Mouse (Mus musculus) embryonic facial prominence, embryonic 13.5 days (tissue): Measurements from ENCODE around the gene 6430628N08Rik. TPM values are rescaled to one million over a fixed set of nuclear protein-coding genes. Genes with fewer than 3 reads are reported as not detected.

Source experiments
- ATAC-seq: fragments of 200-750 bp; cut with Nextera tagmentation; 2 replicates; pipeline ENCODE4 v1.8.0; 2017; ENCODE audit warnings: low read depth; ENCODE audit not compliant: insufficient number of reproducible peaks, insufficient read depth, low FRiP score, low TSS enrichment
- H3K27ac ChIP-seq: fragments of 300-500 bp; sonication (generic); 2 replicates; pipeline ENCODE4 v1.5.1; 2015; ENCODE audit warnings: moderate library complexity, mild to moderate bottlenecking, inconsistent platforms
- H3K27me3 ChIP-seq: fragments of 300-500 bp; sonication (generic); 2 replicates; pipeline ENCODE4 v1.6.1; 2015; ENCODE audit warnings: mild to moderate bottlenecking, inconsistent platforms
- H3K36me3 ChIP-seq: fragments of 300-500 bp; sonication (generic); 2 replicates; pipeline ENCODE4 v1.6.1; 2015; ENCODE audit warnings: mild to moderate bottlenecking, inconsistent platforms
- H3K4me1 ChIP-seq: fragments of 300-500 bp; sonication (generic); 2 replicates; pipeline ENCODE4 v1.6.1; 2015; ENCODE audit warnings: inconsistent platforms
- H3K4me2 ChIP-seq: fragments of 300-500 bp; sonication (generic); 2 replicates; pipeline ENCODE4 v1.6.1; 2015; ENCODE audit warnings: moderate library complexity, mild to moderate bottlenecking, inconsistent platforms
- H3K4me3 ChIP-seq: fragments of 300-500 bp; sonication (generic); 2 replicates; pipeline ENCODE4 v1.5.1; 2015; ENCODE audit warnings: mild to moderate bottlenecking, inconsistent platforms
- H3K9ac ChIP-seq: fragments of 300-500 bp; sonication (generic); 2 replicates; pipeline ENCODE4 v1.6.1; 2015; ENCODE audit warnings: mild to moderate bottlenecking, inconsistent platforms
- H3K9me3 ChIP-seq: fragments of 300-500 bp; sonication (generic); 2 replicates; pipeline ENCODE4 v1.6.1; 2016; ENCODE audit warnings: inconsistent platforms
- WGBS: fragments of 180-500 bp; shearing (Covaris S2); methylation state at CpG from one replicate; pipeline ENCODE4 v1.1.7; 2015; ENCODE audit warnings: mixed read lengths; 5-methylcytosine and 5-hydroxymethylcytosine counted together
- polyA plus RNA-seq: library from polyadenylated mRNA; unstranded; fragments of >200 nt; fragmentation: Nextera tagmentation; extraction: Ambion mirVana; gene quantifications from 2 replicates; pipeline ENCODE4 v1.2.1, GENCODE M21; 2015

6430628N08Rik gene
- polyA plus RNA-seq = not detected in 2 replicates

GRCm38 (mm10) chr4:115890553-115890952 lies at the start of gene 6430628N08Rik:
Gene 6430628N08Rik, plus strand, starts transcription at chr4:115890665.
- Histone ChIP-seq H3K4me2 (peak within 1 kb of the TSS; percentile 65), H3K9ac (peak within 1 kb of the TSS; percentile 49), H3K27ac (no peak within 1 kb of the TSS), H3K4me1 (peaks cover 11% of the 10 kb centered on the region), H3K4me3 (peak within 1 kb of the TSS; percentile 34), H3K36me3 (no peaks in the 10 kb centered on the region), H3K9me3 (no peaks in the 10 kb centered on the region), H3K27me3 (peaks cover 57% of the 10 kb centered on the region)
- WGBS = 1% methylated on average over 31 of the region's 31 CpGs
- no peak for ATAC-seq

- Histone ChIP-seq H3K9ac (no peak overlapping the region), H3K4me1 (peaks cover 16% of the 10 kb centered on the region), H3K36me3 (no peaks in the 10 kb centered on the region; the same call in 1 of the 2 replicates), H3K9me3 (no peaks in the 10 kb centered on the region), H3K4me2 (no peak overlapping the region), H3K4me3 (no peak overlapping the region), H3K27ac (no peak overlapping the region), H3K27me3 (0 out of 2 replicates have a peak, but pooled peaks cover 3% of the 10 kb centered on the region)
- ATAC-seq = no peak
- 92% methylated on average over 4 of the region's 4 CpGs for WGBS
These were observed 49.6 kb upstream of the 6430628N08Rik start for GRCm38 (mm10) chr4:115840842-115841241.

GRCm38 (mm10) chr4:115846656-115847055 lies 43.8 kb upstream of the 6430628N08Rik start:
- WGBS = 45% methylated on average over 2 of the region's 2 CpGs
- ATAC-seq = no peak
- no peaks in the 10 kb centered on the region for H3K9me3 ChIP-seq
- H3K4me3 ChIP-seq = no peak overlapping the region
- no peak overlapping the region for H3K9ac ChIP-seq
- H3K4me2 ChIP-seq = no peak overlapping the region
- H3K36me3 ChIP-seq = peaks cover 32% of the 10 kb centered on the region
- peaks cover 8% of the 10 kb centered on the region for H3K4me1 ChIP-seq
- no peaks in the 10 kb centered on the region for H3K27me3 ChIP-seq
- no peak overlapping the region for H3K27ac ChIP-seq

- no peak for ATAC-seq
- WGBS = 45% methylated on average over 5 of the region's 5 CpGs
These were observed 43.1 kb upstream of the 6430628N08Rik start for GRCm38 (mm10) chr4:115847377-115847776.

GRCm38 (mm10) chr4:115848083-115848482 lies 42.4 kb upstream of the 6430628N08Rik start:
- WGBS = 90% methylated on average over 1 of the region's 1 CpGs
- H3K27ac ChIP-seq = no peak overlapping the region

More at GRCm38 (mm10) chr4:115847377-115847776, 43.1 kb upstream of the 6430628N08Rik start:
- no peak overlapping the region for H3K9ac ChIP-seq
- H3K9me3 ChIP-seq = no peaks in the 10 kb centered on the region
- peaks cover 8% of the 10 kb centered on the region for H3K4me1 ChIP-seq
- peaks cover 39% of the 10 kb centered on the region for H3K36me3 ChIP-seq
- no peak overlapping the region for H3K4me3 ChIP-seq
- H3K27me3 ChIP-seq = no peaks in the 10 kb centered on the region
- H3K27ac ChIP-seq = no peak overlapping the region
- H3K4me2 ChIP-seq = no peak overlapping the region

GRCm38 (mm10) chr4:115848990-115849677 lies 41.3 kb upstream of the 6430628N08Rik start:
- no peaks in the 10 kb centered on the region for H3K27me3 ChIP-seq
- peaks cover 3% of the 10 kb centered on the region for H3K4me1 ChIP-seq
- 71% methylated on average over 8 of the region's 8 CpGs for WGBS
- peaks cover 44% of the 10 kb centered on the region for H3K36me3 ChIP-seq
- H3K4me2 ChIP-seq = no peak overlapping the region
- no peaks in the 10 kb centered on the region for H3K9me3 ChIP-seq
- H3K4me3 ChIP-seq = no peak overlapping the region
- H3K9ac ChIP-seq = no peak overlapping the region
- ATAC-seq = no peak
- no peak overlapping the region for H3K27ac ChIP-seq

More at GRCm38 (mm10) chr4:115848083-115848482, 42.4 kb upstream of the 6430628N08Rik start:
- no peak overlapping the region for H3K9ac ChIP-seq
- H3K9me3 ChIP-seq = no peaks in the 10 kb centered on the region
- H3K27me3 ChIP-seq = no peaks in the 10 kb centered on the region
- peaks cover 8% of the 10 kb centered on the region for H3K4me1 ChIP-seq
- H3K36me3 ChIP-seq = peaks cover 44% of the 10 kb centered on the region
- no peak overlapping the region for H3K4me2 ChIP-seq
- H3K4me3 ChIP-seq = no peak overlapping the region
- no peak for ATAC-seq

- H3K9me3 ChIP-seq = no peaks in the 10 kb centered on the region
These were observed 40.4 kb upstream of the 6430628N08Rik start for GRCm38 (mm10) chr4:115850111-115850510.

GRCm38 (mm10) chr4:115850631-115851030 lies 39.8 kb upstream of the 6430628N08Rik start:
- Histone ChIP-seq H3K27ac (no peak overlapping the region), H3K36me3 (peaks cover 44% of the 10 kb centered on the region), H3K4me1 (peaks cover 18% of the 10 kb centered on the region), H3K4me3 (no peak overlapping the region), H3K27me3 (no peaks in the 10 kb centered on the region), H3K9ac (no peak overlapping the region), H3K4me2 (no peak overlapping the region), H3K9me3 (no peaks in the 10 kb centered on the region)
- no peak for ATAC-seq
- WGBS = 68% methylated on average over 2 of the region's 2 CpGs

More at GRCm38 (mm10) chr4:115850111-115850510, 40.4 kb upstream of the 6430628N08Rik start:
- H3K4me2 ChIP-seq = no peak overlapping the region
- whole genome bisulfite sequencing = 65% methylated on average over 2 of the region's 2 CpGs
- H3K36me3 ChIP-seq = peaks cover 44% of the 10 kb centered on the region
- no peak overlapping the region for H3K4me3 ChIP-seq
- no peak overlapping the region for H3K27ac ChIP-seq
- peaks cover 13% of the 10 kb centered on the region for H3K4me1 ChIP-seq
- H3K27me3 ChIP-seq = no peaks in the 10 kb centered on the region
- no peak overlapping the region for H3K9ac ChIP-seq
- no peak for ATAC-seq

GRCm38 (mm10) chr4:115851569-115851968 lies 38.9 kb upstream of the 6430628N08Rik start:
- Histone ChIP-seq H3K9me3 (no peaks in the 10 kb centered on the region), H3K4me3 (no peak overlapping the region), H3K27me3 (no peaks in the 10 kb centered on the region), H3K9ac (no peak overlapping the region), H3K36me3 (peaks cover 44% of the 10 kb centered on the region), H3K4me1 (peaks cover 26% of the 10 kb centered on the region), H3K4me2 (no peak overlapping the region), H3K27ac (no peak overlapping the region)
- WGBS = 79% methylated on average over 6 of the region's 6 CpGs
- no peak for ATAC-seq

GRCm38 (mm10) chr4:115855100-115855499 lies 35.4 kb upstream of the 6430628N08Rik start:
- peak overlapping the region; percentile 33; the same call in 1 of the 2 replicates for H3K9ac ChIP-seq
- H3K9me3 ChIP-seq = no peaks in the 10 kb centered on the region
- no peaks in the 10 kb centered on the region for H3K27me3 ChIP-seq
- H3K4me1 ChIP-seq = peaks cover 26% of the 10 kb centered on the region
- no peak overlapping the region for H3K4me3 ChIP-seq
- peaks cover 56% of the 10 kb centered on the region for H3K36me3 ChIP-seq
- no peak overlapping the region; the same call in 1 of the 2 replicates for H3K27ac ChIP-seq
- no peak overlapping the region for H3K4me2 ChIP-seq
- 43% methylated on average over 6 of the region's 6 CpGs for WGBS
- ATAC-seq = peak; percentile 30; the same call in 1 of the 2 replicates

GRCm38 (mm10) chr4:115855609-115856008 lies 34.9 kb upstream of the 6430628N08Rik start:
- no peaks in the 10 kb centered on the region for H3K27me3 ChIP-seq
- no peak overlapping the region for H3K4me3 ChIP-seq
- H3K4me2 ChIP-seq = no peak overlapping the region
- H3K4me1 ChIP-seq = peaks cover 26% of the 10 kb centered on the region
- H3K27ac ChIP-seq = no peak overlapping the region
- no peaks in the 10 kb centered on the region for H3K9me3 ChIP-seq
- H3K9ac ChIP-seq = no peak overlapping the region
- 61% methylated on average over 4 of the region's 4 CpGs for WGBS
- peaks cover 56% of the 10 kb centered on the region for H3K36me3 ChIP-seq
- no peak for ATAC-seq

- Histone ChIP-seq H3K27me3 (no peaks in the 10 kb centered on the region), H3K9ac (0 out of 2 replicates have a peak overlapping the region, but pooled peaks have one; percentile 16), H3K4me3 (no peak overlapping the region), H3K4me1 (peaks cover 26% of the 10 kb centered on the region), H3K9me3 (no peaks in the 10 kb centered on the region), H3K27ac (no peak overlapping the region), H3K36me3 (peaks cover 55% of the 10 kb centered on the region), H3K4me2 (no peak overlapping the region)
- ATAC-seq = no peak
- WGBS = 65% methylated on average over 4 of the region's 4 CpGs
These were observed 34.2 kb upstream of the 6430628N08Rik start for GRCm38 (mm10) chr4:115856282-115856681.
